Mouse (Mus musculus) lung, postnatal 25 days (tissue): Measurements from ENCODE around the gene Bcorl1.

Source experiments
- DNase-seq: peaks from one replicate; pipeline ENCODE4 v3.0.0; 2022; ENCODE audit warnings: low spot score

Bcorl1 gene

DNA sequence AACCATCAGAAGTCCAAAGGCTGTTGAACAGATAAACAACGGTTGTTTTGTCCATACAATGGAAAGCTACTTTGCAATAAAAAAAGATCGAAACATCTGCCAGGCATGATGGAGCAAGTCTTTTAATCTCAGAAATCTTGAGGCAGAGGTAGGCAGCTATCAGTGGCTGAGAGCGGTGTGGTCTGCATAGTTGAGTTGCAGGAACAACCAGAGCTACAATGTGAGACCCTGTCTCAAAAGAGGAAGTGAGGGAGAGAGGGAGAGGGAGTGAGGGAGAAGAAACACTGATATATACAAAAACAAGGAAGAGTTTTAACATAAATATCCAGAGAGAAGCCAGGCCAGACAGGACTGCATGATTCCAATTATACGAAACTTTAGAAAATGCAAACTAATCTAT, 103.5 kb downstream of the Bcorl1 start:
- no peak for DNase-seq

DNA sequence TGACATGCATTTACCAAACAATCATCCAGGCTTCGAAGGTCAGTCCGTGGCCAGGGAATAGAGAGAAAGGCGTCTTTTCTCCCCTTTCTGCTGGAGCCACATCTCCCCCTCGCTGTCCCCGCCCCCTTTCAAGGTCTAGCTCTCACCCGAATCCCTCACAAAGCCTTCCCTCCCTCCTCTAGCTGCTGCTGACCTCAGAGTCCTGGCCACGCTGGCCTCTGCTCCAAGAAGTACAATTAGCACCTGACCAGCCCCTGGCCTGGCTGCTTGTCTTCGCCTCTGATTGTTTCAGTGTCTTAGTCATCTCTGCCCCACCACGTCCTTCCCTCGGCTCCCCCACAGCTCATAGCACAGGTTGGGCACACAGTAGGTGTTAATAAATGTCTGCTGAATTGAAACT, 108.5 kb downstream of the Bcorl1 start:
- no peak for DNase-seq

DNA sequence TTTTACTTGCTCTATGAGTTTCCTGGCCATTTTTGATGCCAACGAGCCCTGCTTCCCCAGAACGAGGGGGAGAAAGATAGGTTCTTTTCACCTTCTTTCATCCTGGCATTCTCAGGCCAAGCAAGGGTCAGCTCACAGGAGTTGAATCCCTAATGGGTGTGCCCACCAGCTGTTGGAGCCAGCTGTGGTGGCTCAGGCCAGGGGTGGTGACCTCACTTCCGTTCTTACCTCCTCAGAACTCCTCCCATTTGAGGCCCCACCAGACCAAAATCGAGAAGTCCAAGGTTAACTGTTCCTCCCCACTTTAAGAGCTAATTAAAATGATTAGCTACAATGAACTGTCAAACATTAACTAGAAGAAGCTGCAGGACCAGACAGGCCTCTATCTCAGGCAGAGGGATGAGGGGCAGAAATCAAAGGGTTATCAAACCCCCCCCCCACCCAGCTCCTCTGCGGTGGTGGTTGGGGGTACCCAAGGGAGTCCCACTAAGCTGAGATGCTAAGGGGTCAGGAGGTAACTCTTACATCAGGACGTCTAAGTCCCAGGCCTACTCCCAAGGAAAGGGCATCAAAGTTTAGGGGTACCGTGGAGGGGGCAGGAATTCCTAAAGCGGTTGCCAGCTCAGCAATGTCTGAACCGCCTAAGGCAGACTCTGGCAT, 111.2 kb downstream of the Bcorl1 start:
- DNase-seq = no peak

DNA sequence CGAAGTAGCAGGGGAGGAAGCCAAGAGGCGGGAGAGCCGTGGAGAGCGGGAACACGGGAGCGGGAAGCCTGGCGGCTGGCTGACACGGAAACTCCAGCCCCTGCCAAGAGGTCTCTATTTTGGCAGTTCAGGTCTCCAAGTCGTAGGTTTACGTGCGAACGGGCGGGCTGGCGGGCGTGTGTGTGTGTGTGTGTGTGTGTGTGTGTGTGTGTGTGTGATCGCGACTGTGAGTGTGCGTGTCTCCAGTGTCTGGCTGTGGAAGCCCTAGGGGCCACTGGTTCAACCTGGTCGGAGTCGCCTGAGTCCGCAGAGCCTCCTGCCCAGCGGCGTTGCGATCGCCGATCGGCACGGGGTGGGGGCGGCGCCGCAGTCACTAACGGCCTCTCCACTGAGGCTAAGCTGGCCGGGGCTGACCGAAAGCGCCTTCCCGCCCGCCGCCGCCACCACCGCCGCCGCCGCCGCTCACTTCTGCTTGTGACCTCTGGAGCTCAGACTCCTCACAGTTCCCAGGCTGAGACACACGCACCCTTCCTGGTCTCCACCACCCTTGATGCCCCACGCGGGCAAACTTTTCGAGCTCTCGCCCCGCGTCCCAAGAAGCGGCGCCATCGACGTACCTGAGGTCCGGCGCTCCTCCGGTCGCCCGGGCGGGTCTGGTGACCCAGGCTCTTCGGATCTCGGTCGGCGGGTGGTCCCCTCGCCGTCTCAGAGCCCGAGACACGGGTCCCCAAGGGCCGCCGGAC, 111.9 kb downstream of the Bcorl1 start:
- no peak for DNase-seq

DNA sequence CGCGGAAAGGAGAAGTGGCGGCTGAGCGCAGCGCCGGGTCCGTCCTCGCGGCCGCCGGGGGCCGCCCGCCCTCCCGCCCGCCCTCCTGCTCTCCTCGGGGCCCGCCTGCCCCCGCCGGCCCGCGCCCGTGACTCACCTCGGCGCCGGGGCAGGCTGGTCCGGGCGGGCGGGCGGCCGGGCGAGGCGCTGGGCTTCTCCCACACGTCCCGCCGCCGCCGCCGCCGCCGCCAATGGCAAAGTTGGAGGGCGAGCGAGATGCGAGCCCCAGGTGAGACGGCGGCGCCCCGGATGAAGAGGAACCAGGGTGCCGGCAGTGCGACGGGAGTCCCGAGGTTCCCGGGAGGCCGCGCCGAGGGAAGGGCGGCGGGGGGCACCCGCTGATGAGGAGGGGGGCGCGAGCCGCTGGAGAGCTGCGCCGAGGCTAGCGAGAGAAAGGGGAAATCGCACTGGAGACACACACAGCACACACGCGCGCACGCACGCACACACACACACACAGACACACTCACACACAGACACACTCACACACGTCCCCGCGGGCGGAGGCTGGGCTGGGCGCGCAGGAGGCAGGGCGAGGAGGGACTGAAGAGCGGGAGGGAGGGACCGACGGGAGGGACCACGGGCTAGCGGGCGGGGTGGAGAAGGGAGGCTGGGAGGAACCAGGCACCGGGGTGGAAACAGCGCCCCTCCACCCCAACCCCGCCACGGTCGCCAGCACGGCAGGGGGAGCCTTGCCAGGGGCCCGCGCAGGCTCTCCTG, 112.8 kb downstream of the Bcorl1 start:
- DNase-seq = peak; percentile 77

DNA sequence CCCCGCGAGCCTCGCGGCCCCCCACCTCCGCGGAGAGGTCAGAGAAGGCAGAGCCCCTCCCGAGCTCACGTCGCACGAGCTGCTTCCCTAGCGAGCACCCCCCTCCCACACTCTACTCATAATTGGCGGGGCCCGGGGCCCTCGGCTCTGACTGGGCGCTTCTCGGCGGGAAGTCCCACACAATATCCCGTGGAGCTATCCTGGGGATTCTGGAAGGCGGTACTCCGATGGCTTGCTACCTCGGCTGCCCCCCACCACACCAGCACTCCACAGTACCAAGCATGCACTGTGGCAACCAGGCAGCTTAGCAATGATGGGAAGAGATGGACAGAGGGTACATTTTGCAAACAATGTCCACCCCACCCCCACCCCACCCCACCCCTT, 113.3 kb downstream of the Bcorl1 start:
- DNase-seq = no peak

DNA sequence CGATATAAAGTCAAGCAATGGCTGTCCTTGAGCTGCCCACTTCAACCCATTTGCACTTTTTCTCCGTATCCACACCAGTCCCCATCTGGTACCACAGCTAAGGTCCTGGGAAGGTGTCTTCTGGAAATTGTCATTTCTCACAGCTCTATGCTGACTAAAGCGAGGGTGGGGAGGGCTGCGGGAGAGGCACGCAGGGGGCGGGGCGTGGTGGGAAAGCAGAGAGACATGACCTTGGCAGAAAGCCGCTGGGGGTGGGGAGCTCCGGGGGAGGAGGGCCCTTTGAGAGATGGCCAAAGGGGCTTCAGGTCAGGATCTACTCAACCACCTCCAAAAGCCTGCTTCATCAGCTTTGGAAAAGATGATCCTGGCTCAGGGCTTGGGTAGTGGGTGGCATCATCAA, 113.9 kb downstream of the Bcorl1 start:
- no peak for DNase-seq

DNA sequence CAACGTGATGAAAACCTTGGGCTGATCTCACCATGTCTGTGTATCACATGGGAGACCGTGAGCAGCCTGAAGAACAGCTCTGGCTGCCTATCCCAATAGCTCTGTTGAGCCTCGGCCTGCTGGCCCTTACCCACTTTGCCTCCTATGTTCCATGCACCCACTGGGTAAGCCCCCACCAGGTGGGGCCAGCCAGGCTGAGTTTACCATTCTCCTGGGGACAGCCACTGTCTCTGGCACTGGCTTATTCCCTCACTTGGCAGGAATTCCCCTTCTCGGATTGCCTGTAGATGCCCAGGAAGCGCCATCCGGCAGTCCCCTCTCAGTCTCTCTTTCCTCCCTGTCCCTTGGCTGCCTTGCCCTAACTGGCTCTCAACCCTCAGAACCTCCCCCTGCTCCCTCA, 115.8 kb downstream of the Bcorl1 start:
- DNase-seq = no peak
